Mouse (Mus musculus) left cerebral cortex, adult 11 months (tissue): Measurements from ENCODE around the gene Cd2.

Experiments
- DNase-seq: peaks from one replicate; pipeline ENCODE4 v3.0.0; 2022; ENCODE audit warnings: low spot score

The Cd2 gene

DNA sequence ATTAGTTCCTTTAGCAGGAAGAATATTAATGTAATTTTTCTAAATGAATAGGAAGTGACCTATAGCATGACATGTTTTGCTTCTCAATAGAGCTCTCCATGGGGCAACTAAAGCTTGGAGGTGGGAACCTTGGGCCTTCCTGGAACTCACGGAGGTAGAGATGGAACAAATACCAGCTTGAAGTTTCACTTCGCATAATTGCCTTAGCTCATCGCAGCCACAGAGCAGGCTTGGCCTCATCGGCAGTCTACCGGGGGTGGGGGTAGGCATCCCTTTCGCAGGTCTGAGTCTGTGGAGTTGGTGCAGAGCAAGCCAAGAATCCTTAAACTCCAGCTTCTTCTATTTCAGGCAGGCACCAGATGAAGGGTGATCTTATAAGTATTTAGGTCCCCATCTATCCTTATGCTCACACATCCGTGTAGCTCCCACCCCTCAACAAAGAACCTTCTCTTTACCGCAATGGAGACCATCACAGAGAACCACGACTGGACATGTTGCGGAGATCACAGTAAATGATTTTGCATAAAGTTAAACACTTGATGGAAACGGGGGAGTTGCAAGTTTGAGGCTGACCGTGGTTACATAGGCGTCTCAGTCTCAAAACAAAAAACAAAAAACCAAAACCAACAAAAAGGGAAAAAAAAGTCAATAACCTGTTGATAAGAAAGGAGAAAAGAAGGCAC lies 58.7 kb downstream of the Cd2 start:
- no peak for DNase-seq

GRCm38 (mm10) chr3:101228066-101228465 lies 59.7 kb downstream of the Cd2 start:
- no peak for DNase-seq
